Mouse (Mus musculus): ENCODE measurements around the gene Mkln1. TPM values are rescaled to one million over a fixed set of nuclear protein-coding genes. Genes with fewer than 3 reads are reported as not detected.

Gene Mkln1
- polyA plus RNA-seq, 1 experiment from 2014 or later: 185 TPM

GRCm38 (mm10) chr6:31382989-31383388 lies 15.5 kb upstream of the Mkln1 start:
- Histone ChIP-seq H3K4me2 (replicated peaks) (no peak overlapping the region), H3K27ac (no peak overlapping the region), H3K9ac (no peak overlapping the region), H3K4me1 (no peaks in the 10 kb centered on the region), H3K27me3 (replicated peaks) (no peaks in the 10 kb centered on the region), H3K4me3 (no peak overlapping the region), H3K36me3 (no peaks in the 10 kb centered on the region), H3K9me3 (no peaks in the 10 kb centered on the region)
- WGBS: 91% methylated on average over 7 of the region's 7 CpGs
- no peak for ATAC-seq (ENCODE audit: low FRiP score, low read depth)

GRCm38 (mm10) chr6:31384794-31385193 lies 13.7 kb upstream of the Mkln1 start:
- WGBS: 77% methylated on average over 5 of the region's 5 CpGs
- H3K4me2 ChIP-seq (replicated peaks): no peak overlapping the region
- no peak overlapping the region for H3K9ac ChIP-seq
- no peak overlapping the region for H3K27ac ChIP-seq
- no peaks in the 10 kb centered on the region for H3K36me3 ChIP-seq
- H3K9me3 ChIP-seq: no peaks in the 10 kb centered on the region
- H3K27me3 ChIP-seq (replicated peaks): no peaks in the 10 kb centered on the region
- H3K4me1 ChIP-seq: no peaks in the 10 kb centered on the region
- no peak overlapping the region for H3K4me3 ChIP-seq
- ATAC-seq (ENCODE audit: low FRiP score, low read depth): no peak

GRCm38 (mm10) chr6:31385281-31386145 lies 13.0 kb upstream of the Mkln1 start:
- Histone ChIP-seq H3K4me1 (no peaks in the 10 kb centered on the region), H3K36me3 (no peaks in the 10 kb centered on the region), H3K9ac (no peak overlapping the region), H3K9me3 (no peaks in the 10 kb centered on the region), H3K4me3 (no peak overlapping the region), H3K4me2 (replicated peaks) (no peak overlapping the region), H3K27ac (no peak overlapping the region), H3K27me3 (replicated peaks) (no peaks in the 10 kb centered on the region)
- 88% methylated on average over 10 of the region's 10 CpGs for WGBS
- no peak for ATAC-seq (ENCODE audit: low FRiP score, low read depth)

- Histone ChIP-seq H3K27me3 (replicated peaks) (no peaks in the 10 kb centered on the region), H3K4me3 (no peak overlapping the region), H3K4me1 (no peaks in the 10 kb centered on the region), H3K36me3 (no peaks in the 10 kb centered on the region), H3K27ac (no peak overlapping the region), H3K4me2 (replicated peaks) (no peak overlapping the region), H3K9me3 (no peaks in the 10 kb centered on the region), H3K9ac (no peak overlapping the region)
- no peak for ATAC-seq (ENCODE audit: low FRiP score, low read depth)
- WGBS: 91% methylated on average over 6 of the region's 6 CpGs
These were observed 8.8 kb upstream of the Mkln1 start for GRCm38 (mm10) chr6:31389716-31390115.

GRCm38 (mm10) chr6:31390243-31390981 lies 8.1 kb upstream of the Mkln1 start:
- 73% methylated on average over 8 of the region's 8 CpGs for WGBS

GRCm38 (mm10) chr6:31392871-31393270 lies 5.7 kb upstream of the Mkln1 start:
- H3K9me3 ChIP-seq: no peaks in the 10 kb centered on the region
- no peak overlapping the region for H3K27ac ChIP-seq
- no peak overlapping the region for H3K4me3 ChIP-seq
- H3K4me2 ChIP-seq (replicated peaks): no peak overlapping the region
- H3K27me3 ChIP-seq (replicated peaks): no peaks in the 10 kb centered on the region
- 87% methylated on average over 5 of the region's 5 CpGs for WGBS
- no peak overlapping the region for H3K9ac ChIP-seq
- H3K36me3 ChIP-seq: no peaks in the 10 kb centered on the region
- H3K4me1 ChIP-seq: peaks cover 1% of the 10 kb centered on the region; the same call in 1 of the 2 replicates
- ATAC-seq (ENCODE audit: low FRiP score, low read depth): no peak

More at GRCm38 (mm10) chr6:31390243-31390981, 8.1 kb upstream of the Mkln1 start:
- ATAC-seq (ENCODE audit: low FRiP score, low read depth): no peak
- Histone ChIP-seq H3K4me1 (no peaks in the 10 kb centered on the region), H3K27me3 (replicated peaks) (no peaks in the 10 kb centered on the region), H3K9ac (no peak overlapping the region), H3K4me2 (replicated peaks) (no peak overlapping the region), H3K27ac (no peak overlapping the region), H3K36me3 (no peaks in the 10 kb centered on the region), H3K9me3 (no peaks in the 10 kb centered on the region), H3K4me3 (no peak overlapping the region)

- ATAC-seq (ENCODE audit: low FRiP score, low read depth): no peak
- WGBS: 84% methylated on average over 4 of the region's 4 CpGs
- Histone ChIP-seq H3K4me1 (peaks cover 18% of the 10 kb centered on the region), H3K9me3 (no peaks in the 10 kb centered on the region), H3K27me3 (replicated peaks) (no peaks in the 10 kb centered on the region), H3K9ac (no peak overlapping the region), H3K4me3 (no peak overlapping the region), H3K36me3 (no peaks in the 10 kb centered on the region), H3K27ac (no peak overlapping the region), H3K4me2 (replicated peaks) (no peak overlapping the region)
These were observed 2.4 kb upstream of the Mkln1 start for GRCm38 (mm10) chr6:31396118-31396517.

GRCm38 (mm10) chr6:31397308-31397707 lies 1.2 kb upstream of the Mkln1 start:
- no peak overlapping the region for H3K27ac ChIP-seq

GRCm38 (mm10) chr6:31397775-31398430 lies 632 bp upstream of the Mkln1 start:
- no peak overlapping the region for H3K27ac ChIP-seq

More at GRCm38 (mm10) chr6:31397308-31397707, 1.2 kb upstream of the Mkln1 start:
- no peak for ATAC-seq (ENCODE audit: low FRiP score, low read depth)
- Histone ChIP-seq H3K4me1 (peaks cover 21% of the 10 kb centered on the region), H3K27me3 (replicated peaks) (no peaks in the 10 kb centered on the region), H3K9me3 (no peaks in the 10 kb centered on the region), H3K4me2 (replicated peaks) (no peak overlapping the region), H3K9ac (no peak overlapping the region), H3K4me3 (no peak overlapping the region), H3K36me3 (no peaks in the 10 kb centered on the region)

GRCm38 (mm10) chr6:31399206-31399549 lies 643 bp downstream of the Mkln1 start:
- Histone ChIP-seq H3K4me1 (peaks cover 22% of the 10 kb centered on the region), H3K27me3 (replicated peaks) (no peaks in the 10 kb centered on the region), H3K36me3 (no peaks in the 10 kb centered on the region), H3K4me3 (peak overlapping the region; percentile 95), H3K4me2 (replicated peaks) (peak overlapping the region; percentile 89), H3K27ac (peak overlapping the region; percentile 82), H3K9me3 (no peaks in the 10 kb centered on the region), H3K9ac (peak overlapping the region; percentile 95)
- under 1% methylated on average over 26 of the region's 28 CpGs for WGBS
- ATAC-seq (ENCODE audit: low FRiP score, low read depth): peak; percentile 55

More at GRCm38 (mm10) chr6:31397775-31398430, 632 bp upstream of the Mkln1 start:
- no peak overlapping the region for H3K4me3 ChIP-seq
- H3K4me2 ChIP-seq (replicated peaks): peak overlapping the region; percentile 46
- peaks cover 21% of the 10 kb centered on the region for H3K4me1 ChIP-seq
- no peak for ATAC-seq (ENCODE audit: low FRiP score, low read depth)
- H3K36me3 ChIP-seq: no peaks in the 10 kb centered on the region
- WGBS: 69% methylated on average over 10 of the region's 10 CpGs
- H3K9me3 ChIP-seq: no peaks in the 10 kb centered on the region
- H3K27me3 ChIP-seq (replicated peaks): no peaks in the 10 kb centered on the region
- no peak overlapping the region for H3K9ac ChIP-seq

GRCm38 (mm10) chr6:31399566-31399965 lies 1.0 kb downstream of the Mkln1 start:
- Histone ChIP-seq H3K27ac (no peak overlapping the region), H3K9me3 (no peaks in the 10 kb centered on the region), H3K4me3 (peak overlapping the region; percentile 95), H3K4me2 (replicated peaks) (peak overlapping the region; percentile 89), H3K9ac (peak overlapping the region; percentile 95), H3K36me3 (no peaks in the 10 kb centered on the region), H3K27me3 (replicated peaks) (no peaks in the 10 kb centered on the region), H3K4me1 (peaks cover 26% of the 10 kb centered on the region)
- no peak for ATAC-seq (ENCODE audit: low FRiP score, low read depth)
- 1% methylated on average over 13 of the region's 13 CpGs for WGBS

- no peak overlapping the region for H3K9ac ChIP-seq
- H3K27ac ChIP-seq: no peak overlapping the region
- no peaks in the 10 kb centered on the region for H3K36me3 ChIP-seq
- H3K4me1 ChIP-seq: no peaks in the 10 kb centered on the region
- no peak overlapping the region for H3K4me3 ChIP-seq
- ATAC-seq (ENCODE audit: low FRiP score, low read depth): no peak
- H3K4me2 ChIP-seq (replicated peaks): no peak overlapping the region
- WGBS: 95% methylated on average over 1 of the region's 1 CpGs
- no peaks in the 10 kb centered on the region for H3K27me3 ChIP-seq (replicated peaks)
- H3K9me3 ChIP-seq: no peaks in the 10 kb centered on the region
These were observed 12.5 kb downstream of the Mkln1 start for GRCm38 (mm10) chr6:31411017-31411416.
